In genomic region chr10:14055533-14055981, GRCm38 (mm10) we compare ENCODE assay signal across 9 mouse cellular contexts.
DNase-seq lines count a peak whose midpoint lies in the region; ATAC-seq lines count a peak whose summit lies in the region.
"Had no signal": no experiment of that assay in that cellular context is flagged by ENCODE, and none has a peak within 500 bp of the region (broad histone marks: within the 10 kb centered on the region; RNA-seq: fewer than 3 reads in every experiment).

No protein-coding gene starts in this region.

- no peak for ATAC-seq in liver, embryonic 11.5 days (replicated peaks; ENCODE audit: low FRiP score)
- ATAC-seq in forebrain, embryonic 13.5 days: peak; percentile 48; the same call in 1 of the 2 replicates

- H3K27ac ChIP-seq in liver, embryonic 11.5 days (ENCODE audit: low read depth, low read length): no peak overlapping the region
- peak overlapping the region; percentile 69 for H3K27ac ChIP-seq in brown adipose tissue, adult 24 weeks (replicated peaks; ENCODE audit: low read depth, low read length)
- no peak overlapping the region; the same call in 1 of the 2 replicates for H3K27ac ChIP-seq in forebrain, embryonic 13.5 days
- H3K27ac ChIP-seq: lung, embryonic 15.5 days had no signal

- no peak overlapping the region for H3K4me3 ChIP-seq in liver, embryonic 11.5 days (ENCODE audit: low read depth, low read length)
- H3K4me3 ChIP-seq in brown adipose tissue, adult 24 weeks (ENCODE audit: insufficient read depth, low read depth, low read length): no peak overlapping the region
- H3K4me3 ChIP-seq in forebrain, embryonic 13.5 days: no peak overlapping the region
- H3K4me3 ChIP-seq: lung, embryonic 15.5 days had no signal

- no peaks in the 10 kb centered on the region for H3K36me3 ChIP-seq in liver, embryonic 11.5 days (ENCODE audit: control insufficient read depth, insufficient read depth, low read length)
- no peaks in the 10 kb centered on the region for H3K36me3 ChIP-seq in forebrain, embryonic 13.5 days (ENCODE audit: poor library complexity, severe bottlenecking)
- H3K36me3 ChIP-seq: lung, embryonic 15.5 days had no signal

- DNase-seq in liver: peak; percentile 10
- no peak for DNase-seq in liver, embryonic 11.5 days (ENCODE audit: low spot score)
- peak; percentile 63 for DNase-seq in induced T-regulatory cell, adult 2 months (ENCODE audit: low read depth)
- DNase-seq in naive thymus-derived CD4-positive, alpha-beta T cell, adult 2 months (ENCODE audit: low read depth): peak; percentile 44
- no peak for DNase-seq in frontal cortex, postnatal 14 days (ENCODE audit: low spot score in 2 of 2)
- no peak for DNase-seq in spleen, postnatal 14 days (ENCODE audit: low spot score in 2 of 2)

- H3K27me3 ChIP-seq in liver, embryonic 11.5 days (replicated peaks; ENCODE audit: control insufficient read depth, insufficient read depth, low read length): no peaks in the 10 kb centered on the region
- H3K27me3 ChIP-seq in forebrain, embryonic 13.5 days: no peaks in the 10 kb centered on the region
- H3K27me3 ChIP-seq: lung, embryonic 15.5 days had no signal

- no peak overlapping the region for H3K4me2 ChIP-seq in liver, embryonic 11.5 days
- no peak overlapping the region for H3K4me2 ChIP-seq in forebrain, embryonic 13.5 days
- H3K4me2 ChIP-seq: lung, embryonic 15.5 days had no signal

- no peaks in the 10 kb centered on the region for H3K9me3 ChIP-seq in liver, embryonic 11.5 days (ENCODE audit: control insufficient read depth, low read length)
- no peaks in the 10 kb centered on the region for H3K9me3 ChIP-seq in forebrain, embryonic 13.5 days (replicated peaks)
- H3K9me3 ChIP-seq: lung, embryonic 15.5 days had no signal

- WGBS in liver, embryonic 11.5 days: 47% methylated on average over 9 of the region's 9 CpGs
- 15% methylated on average over 9 of the region's 9 CpGs for WGBS in forebrain, embryonic 13.5 days

- H3K9ac ChIP-seq in liver, embryonic 11.5 days (ENCODE audit: low read depth, low read length): no peak overlapping the region
- H3K9ac ChIP-seq in forebrain, embryonic 13.5 days: no peak overlapping the region
- H3K9ac ChIP-seq: lung, embryonic 15.5 days had no signal

- no peaks in the 10 kb centered on the region; the same call in 1 of the 2 replicates for H3K4me1 ChIP-seq in liver, embryonic 11.5 days (replicated peaks; ENCODE audit: control insufficient read depth, insufficient read depth, low read length)
- H3K4me1 ChIP-seq in brown adipose tissue, adult 24 weeks (ENCODE audit: control insufficient read depth, insufficient read depth, insufficient read length, low read length): peaks cover 18% of the 10 kb centered on the region
- peaks cover 29% of the 10 kb centered on the region for H3K4me1 ChIP-seq in forebrain, embryonic 13.5 days

Comparison
In these comparisons a context has a peak if more than half of its experiments do, and no peak if none do; other contexts are left out.
1. DNase-seq: peak in liver (single experiment), induced T-regulatory cell, adult 2 months (single experiment) and naive thymus-derived CD4-positive, alpha-beta T cell, adult 2 months (single experiment); none in liver, embryonic 11.5 days (single experiment), frontal cortex, postnatal 14 days (0 of 2) and spleen, postnatal 14 days (0 of 2).